Mouse (Mus musculus): ENCODE results near the gene Als2. TPM values are rescaled to one million over a fixed set of nuclear protein-coding genes. Genes with fewer than 3 reads are reported as not detected.
A peak's percentile ranks its signal among the peaks of the same experiment; 100 is the strongest.

The Als2 gene
- polyA plus RNA-seq, 1 experiment from 2014 or later: 13.2 TPM

GRCm38 (mm10) chr1:59150542-59150941 lies 86.5 kb downstream of the Als2 start:
- no peaks in the 10 kb centered on the region for H3K27me3 ChIP-seq (ENCODE audit: low read depth, poor library complexity, severe bottlenecking)
- no peaks in the 10 kb centered on the region for H3K36me3 ChIP-seq
- no peak overlapping the region for H3K27ac ChIP-seq
- H3K4me3 ChIP-seq: no peak overlapping the region
- H3K9me3 ChIP-seq (replicated peaks): no peaks in the 10 kb centered on the region
- DNase-seq (ENCODE audit: low spot score): no peak
- H3K4me1 ChIP-seq: no peaks in the 10 kb centered on the region
- WGBS: 82% methylated on average over 5 of the region's 5 CpGs

GRCm38 (mm10) chr1:59144543-59144942 lies 92.5 kb downstream of the Als2 start:
- Histone ChIP-seq H3K27ac (no peak overlapping the region), H3K4me1 (no peaks in the 10 kb centered on the region), H3K36me3 (no peaks in the 10 kb centered on the region), H3K9me3 (replicated peaks) (no peaks in the 10 kb centered on the region), H3K27me3 (ENCODE audit: low read depth, poor library complexity, severe bottlenecking) (no peaks in the 10 kb centered on the region), H3K4me3 (no peak overlapping the region)
- peak; percentile 38 for DNase-seq (ENCODE audit: low spot score)
- 76% methylated on average over 10 of the region's 10 CpGs for WGBS

- Histone ChIP-seq H3K4me1 (no peaks in the 10 kb centered on the region), H3K27ac (no peak overlapping the region), H3K36me3 (no peaks in the 10 kb centered on the region), H3K4me3 (no peak overlapping the region), H3K27me3 (ENCODE audit: low read depth, poor library complexity, severe bottlenecking) (no peaks in the 10 kb centered on the region), H3K9me3 (replicated peaks) (no peaks in the 10 kb centered on the region)
- peak; percentile 68 for DNase-seq (ENCODE audit: low spot score)
These were observed 94.2 kb downstream of the Als2 start for GRCm38 (mm10) chr1:59142809-59143208.

- H3K9me3 ChIP-seq (replicated peaks): no peaks in the 10 kb centered on the region
- 81% methylated on average over 5 of the region's 5 CpGs for WGBS
- H3K4me3 ChIP-seq: no peak overlapping the region
- no peak overlapping the region for H3K27ac ChIP-seq
- DNase-seq (ENCODE audit: low spot score): no peak
- H3K27me3 ChIP-seq (ENCODE audit: low read depth, poor library complexity, severe bottlenecking): no peaks in the 10 kb centered on the region
- H3K4me1 ChIP-seq: no peaks in the 10 kb centered on the region
- no peaks in the 10 kb centered on the region for H3K36me3 ChIP-seq
These were observed 102.6 kb downstream of the Als2 start for GRCm38 (mm10) chr1:59134419-59134818.

GRCm38 (mm10) chr1:59128879-59129278 lies 108.2 kb downstream of the Als2 start:
- no peaks in the 10 kb centered on the region for H3K27me3 ChIP-seq (ENCODE audit: low read depth, poor library complexity, severe bottlenecking)
- H3K4me3 ChIP-seq: no peak overlapping the region
- H3K27ac ChIP-seq: no peak overlapping the region
- WGBS: 74% methylated on average over 7 of the region's 7 CpGs
- no peaks in the 10 kb centered on the region for H3K36me3 ChIP-seq
- no peaks in the 10 kb centered on the region for H3K9me3 ChIP-seq (replicated peaks)
- H3K4me1 ChIP-seq: peaks cover 4% of the 10 kb centered on the region; the same call in 1 of the 2 replicates
- DNase-seq (ENCODE audit: low spot score): no peak

- no peaks in the 10 kb centered on the region for H3K27me3 ChIP-seq (ENCODE audit: low read depth, poor library complexity, severe bottlenecking)
- no peak overlapping the region for H3K4me3 ChIP-seq
- WGBS: 79% methylated on average over 5 of the region's 5 CpGs
- no peaks in the 10 kb centered on the region for H3K9me3 ChIP-seq (replicated peaks)
- H3K36me3 ChIP-seq: no peaks in the 10 kb centered on the region
- DNase-seq (ENCODE audit: low spot score): no peak
- no peak overlapping the region for H3K27ac ChIP-seq
- peaks cover 5% of the 10 kb centered on the region for H3K4me1 ChIP-seq
These were observed 111.5 kb downstream of the Als2 start for GRCm38 (mm10) chr1:59125558-59125957.

GRCm38 (mm10) chr1:59119720-59120457 lies 117.1 kb downstream of the Als2 start, which contains the start of gene Tmem237:
Tmem237 (minus strand) TSS chr1:59120408.
- H3K36me3 ChIP-seq: peaks cover 3% of the 10 kb centered on the region; the same call in 1 of the 2 replicates
- peak within 1 kb of the TSS; percentile 64 for H3K4me3 ChIP-seq
- peaks cover 12% of the 10 kb centered on the region for H3K4me1 ChIP-seq
- under 1% methylated on average over 73 of the region's 74 CpGs for WGBS
- H3K27me3 ChIP-seq (ENCODE audit: low read depth, poor library complexity, severe bottlenecking): no peaks in the 10 kb centered on the region
- peak within 1 kb of the TSS; percentile 89 for H3K27ac ChIP-seq
- H3K9me3 ChIP-seq (replicated peaks): no peaks in the 10 kb centered on the region
- peak; percentile 99 for DNase-seq (ENCODE audit: low spot score)

Other genes starting within 250 kb of the Als2 start
- not detected in 2 replicates for gene C2cd6, start 142.3 kb downstream of the Als2 start, polyA plus RNA-seq (2016; fragmentation: Nextera tagmentation; extraction: Ambion mirVana)
- gene Tmem237, start 116.8 kb downstream of the Als2 start, polyA plus RNA-seq (2016; fragmentation: Nextera tagmentation; extraction: Ambion mirVana): 34.0 and 36.5 TPM in 2 replicates
- gene Mpp4, start 73.8 kb downstream of the Als2 start, polyA plus RNA-seq (2016; fragmentation: Nextera tagmentation; extraction: Ambion mirVana): 0.20 and 0.35 TPM in 2 replicates
- 0.08 and 0.26 TPM in 2 replicates for gene Cdk15, start 19.7 kb upstream of the Als2 start, polyA plus RNA-seq (2016; fragmentation: Nextera tagmentation; extraction: Ambion mirVana)
- 13.2 and 13.5 TPM in 2 replicates for gene Fzd7, start 245.2 kb upstream of the Als2 start, polyA plus RNA-seq (2016; fragmentation: Nextera tagmentation; extraction: Ambion mirVana)